Mouse (Mus musculus) CH12.LX (cell line): Measurements from ENCODE around the gene Psenen. TPM values are rescaled to one million over a fixed set of nuclear protein-coding genes. Genes with fewer than 3 reads are reported as not detected.

ENCODE experiments used
- DNase-seq: peaks from one replicate; pipeline ENCODE4 v3.0.0-alpha.2; 2013; ENCODE audit errors: extremely low read depth
- H3K27ac ChIP-seq: 2 replicates; pipeline ENCODE4 v1.5.1; 2012; ENCODE audit warnings: low read depth, mild to moderate bottlenecking, control low read depth, moderate library complexity; ENCODE audit not compliant: insufficient read depth
- H3K27me3 ChIP-seq: replicated peaks from 2 replicates; pipeline ENCODE3; 2012; ENCODE audit warnings: inconsistent platforms
- H3K36me3 ChIP-seq, 2 experiments: replicated peaks in 1 of 2; 2 replicates each; pipeline versions ENCODE3 to v1.6.1; 2012; ENCODE audit warnings: inconsistent platforms in 1 of 2, low read length in 1 of 2, mild to moderate bottlenecking in 1 of 2, mixed read lengths in 1 of 2, moderate library complexity in 1 of 2; ENCODE audit not compliant: control insufficient read depth in 1 of 2, insufficient read depth in 1 of 2
- H3K4me1 ChIP-seq, 2 experiments: 2 replicates each; pipeline ENCODE4 v1.6.1; 2012; ENCODE audit warnings: inconsistent platforms in 1 of 2, moderate library complexity in 1 of 2; ENCODE audit not compliant: insufficient read depth in 2 of 2, control insufficient read depth in 1 of 2
- H3K4me2 ChIP-seq: 2 replicates; pipeline ENCODE4 v1.6.1; 2012; ENCODE audit warnings: low read depth, mild to moderate bottlenecking, control low read depth; ENCODE audit not compliant: poor library complexity, insufficient read depth, severe bottlenecking
- H3K4me3 ChIP-seq, 3 experiments: fragments of 150-350 bp in 1 of 3; sonication (generic) in 1 of 3; replicated peaks in 1 of 3; 2 replicates each; pipeline versions ENCODE3 to v1.5.1; 2011 to 2012; ENCODE audit warnings: low read depth in 2 of 3, low read length in 2 of 3, mild to moderate bottlenecking in 2 of 3, moderate library complexity in 2 of 3, control low read depth in 1 of 3, improper control_type of control experiment in 1 of 3, inconsistent platforms in 1 of 3, mixed read lengths in 1 of 3; ENCODE audit not compliant: poor library complexity in 1 of 3
- H3K79me2 ChIP-seq: replicated peaks from 2 replicates; pipeline ENCODE4 v1.6.1; 2012; ENCODE audit warnings: mild to moderate bottlenecking, moderate library complexity; ENCODE audit not compliant: control insufficient read depth, poor library complexity, insufficient read depth, severe bottlenecking; ENCODE audit errors: extremely low read depth
- H3K9ac ChIP-seq: 2 replicates; pipeline ENCODE4 v1.6.1; 2012; ENCODE audit warnings: low read depth, mild to moderate bottlenecking, control low read depth, moderate library complexity; ENCODE audit not compliant: insufficient read depth
- H3K9me3 ChIP-seq: replicated peaks from 2 replicates; pipeline ENCODE3; 2012; ENCODE audit warnings: low read length, inconsistent platforms, mixed read lengths
- CHD2 ChIP-seq: IDR thresholded peaks from 2 replicates; pipeline ENCODE4 v1.6.1; 2011; ENCODE audit warnings: low read length, improper control_type of control experiment
- ETS1 ChIP-seq: conservative IDR thresholded peaks from 2 replicates; pipeline ENCODE4 v1.6.1; 2012; ENCODE audit warnings: low read depth, mild to moderate bottlenecking, inconsistent platforms, low read length, improper control_type of control experiment, moderate library complexity
- GABPA ChIP-seq: IDR thresholded peaks from 2 replicates; pipeline ENCODE4 v1.6.1; 2012; ENCODE audit warnings: low read depth, low read length, improper control_type of control experiment, inconsistent platforms; ENCODE audit not compliant: insufficient replicate concordance
- IRF4 ChIP-seq: IDR thresholded peaks from 2 replicates; pipeline ENCODE4 v1.6.1; 2014; ENCODE audit warnings: low read depth, mild to moderate bottlenecking, inconsistent platforms, low read length, improper control_type of control experiment
- JUN ChIP-seq: IDR thresholded peaks from 2 replicates; pipeline ENCODE4 v1.6.1; 2011; ENCODE audit warnings: low read depth, mild to moderate bottlenecking, low read length, improper control_type of control experiment, moderate library complexity; ENCODE audit not compliant: insufficient read depth
- MAFK ChIP-seq: IDR thresholded peaks from 2 replicates; pipeline ENCODE4 v1.6.1; 2011; ENCODE audit warnings: low read length, improper control_type of control experiment; ENCODE audit not compliant: insufficient replicate concordance
- MAX ChIP-seq: IDR thresholded peaks from 2 replicates; pipeline ENCODE4 v1.6.1; 2011; ENCODE audit warnings: low read length, improper control_type of control experiment
- MEF2A ChIP-seq: IDR thresholded peaks from 2 replicates; pipeline ENCODE4 v1.6.1; 2014; ENCODE audit warnings: low read depth, mild to moderate bottlenecking, inconsistent platforms, low read length, improper control_type of control experiment, borderline replicate concordance
- MYC ChIP-seq: IDR thresholded peaks from 2 replicates; pipeline ENCODE4 v1.6.1; 2011; ENCODE audit warnings: low read depth, mild to moderate bottlenecking, improper control_type of control experiment, low read length
- NELFE ChIP-seq: IDR thresholded peaks from 2 replicates; pipeline ENCODE4 v1.6.1; 2011; ENCODE audit warnings: low read depth, low read length, improper control_type of control experiment
- NRF1 ChIP-seq: IDR thresholded peaks from 2 replicates; pipeline ENCODE4 v1.6.1; 2014; ENCODE audit warnings: low read depth, mild to moderate bottlenecking, inconsistent platforms, low read length, improper control_type of control experiment, moderate library complexity
- PAX5 ChIP-seq: IDR thresholded peaks from 2 replicates; pipeline ENCODE4 v1.6.1; 2012; ENCODE audit warnings: low read length, inconsistent platforms, mixed read lengths
- POLR2A ChIP-seq: IDR thresholded peaks from 2 replicates; pipeline ENCODE4 v1.6.1; 2011; ENCODE audit warnings: low read depth, mild to moderate bottlenecking, improper control_type of control experiment, low read length
- POLR2AphosphoS2 ChIP-seq: IDR thresholded peaks from 2 replicates; pipeline ENCODE4 v1.6.1; 2011; ENCODE audit warnings: low read depth, low read length, improper control_type of control experiment
- TBP ChIP-seq: conservative IDR thresholded peaks from 2 replicates; pipeline ENCODE4 v1.6.1; 2011; ENCODE audit warnings: low read depth, low read length, improper control_type of control experiment
- ZC3H11A ChIP-seq: IDR thresholded peaks from 2 replicates; pipeline ENCODE4 v1.6.1; 2012; ENCODE audit warnings: low read depth, mild to moderate bottlenecking, inconsistent platforms, low read length, improper control_type of control experiment
- ZNF384 ChIP-seq: IDR thresholded peaks from 2 replicates; pipeline ENCODE4 v1.6.1; 2012; ENCODE audit warnings: low read depth, low read length, improper control_type of control experiment, inconsistent platforms
- dilution Hi-C: fragments of 300-500 bp; cut with MboI; formaldehyde crosslinking; loops from 2 replicates; pipeline ENCODE4 v1.14.3; 2020; ENCODE audit warnings: low sequenced_read_pairs; ENCODE audit not compliant: extremely low pct_unique_long_range_greater_than_20kb, extremely low pct_ligation_motif_present
- in situ Hi-C: fragments of 300-500 bp; cut with MboI; formaldehyde crosslinking; loops from 3 replicates; pipeline ENCODE4 v1.14.3; 2019; ENCODE audit warnings: low sequenced_read_pairs, low pct_ligation_motif_present, low pct_unique_long_range_greater_than_20kb, mixed read lengths
- polyA plus RNA-seq: library from polyadenylated mRNA; unstranded; fragments of >175 nt; gene quantifications from 2 replicates; pipeline ENCODE4 v1.2.1, GENCODE M21; 2012; ENCODE audit warnings: low read depth; ENCODE audit not compliant: insufficient read length
- total RNA-seq, 2 experiments: library from RNA; depleted of rRNA; stranded (reverse); fragments of 300-350 nt in 1 of 2; fragments of >200 nt in 1 of 2; gene quantifications; 2 replicates each; pipeline ENCODE4 v1.2.3; 2012 to 2014

The Psenen gene
- total and polyA plus RNA-seq, 3 experiments, result 55.2 to 121 (median 92.7) TPM

GRCm38 (mm10) chr7:30526399-30526798, 37.0 kb downstream of the Psenen start:
- Histone ChIP-seq H3K27me3 (no peaks in the 10 kb centered on the region), H3K27ac (no peak overlapping the region), H3K4me2 (no peak overlapping the region), H3K36me3 (peaks cover 31 to 86% of the 10 kb centered on the region in 2 experiments), H3K4me1 (peaks cover 10 to 16% of the 10 kb centered on the region in 2 experiments), H3K9ac (no peak overlapping the region), H3K79me2 (no peaks in the 10 kb centered on the region), H3K9me3 (no peaks in the 10 kb centered on the region), H3K4me3 (no peak overlapping the region)
- in situ Hi-C loops, result no loop called here
- DNase-seq, result no peak
- dilution Hi-C loops, result no loop called here
- TF ChIP-seq MEF2A (no peak), CHD2 (no peak), PAX5 (no peak), NRF1 (no peak), GABPA (no peak), TBP (no peak), ZNF384 (no peak), ETS1 (no peak), JUN (no peak), MYC (no peak), POLR2A (no peak), IRF4 (no peak), MAX (no peak), MAFK (no peak), NELFE (no peak)
- TF ChIP-seq, all 38 proteins: peak for 0

- no peaks in the 10 kb centered on the region for H3K79me2 ChIP-seq
- no peak overlapping the region for H3K4me3 ChIP-seq
- in situ Hi-C loops, result no loop called here
- TF ChIP-seq ZC3H11A, result no peak
- no peak for TF ChIP-seq MEF2A
- no peak for TF ChIP-seq MAX
- TF ChIP-seq POLR2AphosphoS2, result no peak
- TF ChIP-seq, all 38 proteins: peak for 0
- Histone ChIP-seq H3K4me2 (no peak overlapping the region), H3K27me3 (no peaks in the 10 kb centered on the region), H3K4me1 (peaks cover 10 to 16% of the 10 kb centered on the region in 2 experiments), H3K9me3 (no peaks in the 10 kb centered on the region), H3K36me3 (peaks cover 31 to 83% of the 10 kb centered on the region in 2 experiments), H3K27ac (no peak overlapping the region), H3K9ac (no peak overlapping the region)
- DNase-seq, result no peak
- dilution Hi-C loops, result no loop called here
Measured at GRCm38 (mm10) chr7:30525954-30526353, 37.5 kb downstream of the Psenen start.
